Mouse (Mus musculus): Measurements from ENCODE around the gene Slc16a2.

Gene Slc16a2

DNA sequence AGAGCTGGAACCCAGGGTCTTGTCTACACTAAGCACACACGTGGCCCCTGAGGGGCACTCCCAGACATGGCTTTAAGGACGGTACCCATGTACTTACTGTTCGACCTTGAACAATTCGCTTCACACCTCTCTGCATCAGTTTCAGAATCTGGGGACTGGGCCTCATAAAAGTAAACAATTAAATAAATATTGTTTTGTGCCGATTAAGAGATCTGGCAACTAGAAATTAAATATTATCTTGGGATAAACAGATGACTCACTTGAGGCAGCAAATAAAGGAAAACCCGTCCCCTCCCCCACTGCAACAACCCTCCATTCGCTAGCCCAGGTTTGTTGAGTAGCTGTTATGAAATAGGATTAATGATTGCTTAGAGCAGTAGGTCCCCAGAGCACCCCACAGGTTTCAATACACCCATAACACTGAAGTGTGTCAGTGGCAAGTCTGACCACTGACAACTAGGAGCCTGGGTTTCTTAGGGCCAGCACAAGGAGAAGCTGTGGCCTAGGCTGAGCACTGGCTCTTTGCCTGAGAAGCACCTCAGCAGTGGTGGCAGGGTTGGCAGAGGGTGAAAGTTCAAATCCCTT lies 87.7 kb downstream of the Slc16a2 start:
- no peak for DNase-seq (ENCODE audit: low read depth, low spot score)

DNA sequence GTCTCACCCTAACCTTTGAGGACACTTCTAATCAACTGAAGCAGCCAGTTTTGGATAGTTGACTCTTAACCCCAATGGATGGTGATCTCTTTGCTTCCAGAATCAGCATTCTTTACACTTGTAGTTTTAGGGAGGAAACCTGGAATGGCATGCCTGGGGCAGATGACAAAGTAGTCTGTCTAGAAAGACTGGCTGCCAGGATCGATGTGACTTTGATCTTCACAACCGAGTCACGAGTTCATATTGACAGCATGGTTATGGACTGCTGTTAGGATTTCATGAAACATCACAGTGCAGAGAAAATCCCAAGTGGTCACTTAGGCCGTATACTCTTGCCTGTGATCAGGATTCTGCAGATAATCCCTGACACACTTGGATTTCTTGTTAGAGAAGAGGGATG lies 88.7 kb downstream of the Slc16a2 start:
- no peak for DNase-seq (ENCODE audit: low read depth, low spot score)

DNA sequence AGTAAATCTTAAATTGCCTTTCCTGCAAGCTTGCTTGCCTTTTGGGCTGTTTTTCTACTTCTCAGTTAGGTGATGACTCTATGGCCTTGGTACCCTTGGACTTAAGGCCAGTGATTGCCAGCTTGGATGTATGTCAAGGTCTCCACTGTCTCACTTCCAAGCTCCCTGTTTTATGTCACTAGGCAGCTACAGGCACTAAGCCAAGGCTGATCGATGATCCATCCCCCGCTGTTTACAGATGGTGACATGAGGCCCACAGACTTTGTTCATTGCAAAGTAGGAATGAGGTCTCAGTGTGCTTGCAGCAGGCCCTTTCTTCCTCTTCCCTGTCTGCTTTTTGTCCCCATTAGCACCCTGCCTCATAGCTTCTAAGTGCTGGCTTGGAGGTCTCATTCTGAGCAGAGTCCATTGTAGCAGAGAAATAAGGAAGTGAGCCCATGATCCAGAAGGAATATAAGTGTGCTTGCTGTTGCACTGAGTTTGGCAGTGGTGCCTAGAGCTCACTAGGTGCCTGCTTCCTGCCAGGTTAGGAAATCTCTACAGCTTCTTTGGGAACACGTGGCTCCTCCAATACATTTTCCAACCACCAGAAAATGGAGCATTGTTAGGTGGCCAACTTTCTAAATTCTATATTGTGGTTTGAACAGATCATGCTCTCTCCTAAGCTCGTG lies 89.6 kb downstream of the Slc16a2 start:
- no peak for DNase-seq (ENCODE audit: low read depth, low spot score)

DNA sequence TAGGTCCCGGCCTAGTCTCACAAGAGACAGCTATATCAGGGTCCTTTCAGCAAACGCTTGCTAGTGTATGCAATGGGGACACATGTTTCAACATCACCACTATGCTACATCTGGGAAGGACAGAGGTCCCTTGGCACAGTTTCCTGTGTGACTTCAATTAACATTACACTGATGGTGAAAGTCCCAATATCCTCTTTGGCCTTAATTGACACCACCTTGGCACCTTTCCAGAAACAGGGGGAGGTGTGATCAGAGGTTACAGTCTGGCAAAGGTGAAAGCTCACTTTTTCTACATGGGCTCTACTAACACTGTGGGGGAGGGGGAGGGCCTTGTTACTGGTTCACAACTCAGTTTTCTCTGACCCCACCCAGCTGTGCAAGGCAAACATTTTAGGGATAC lies 99.3 kb downstream of the Slc16a2 start:
- DNase-seq (ENCODE audit: low read depth, low spot score), result no peak

DNA sequence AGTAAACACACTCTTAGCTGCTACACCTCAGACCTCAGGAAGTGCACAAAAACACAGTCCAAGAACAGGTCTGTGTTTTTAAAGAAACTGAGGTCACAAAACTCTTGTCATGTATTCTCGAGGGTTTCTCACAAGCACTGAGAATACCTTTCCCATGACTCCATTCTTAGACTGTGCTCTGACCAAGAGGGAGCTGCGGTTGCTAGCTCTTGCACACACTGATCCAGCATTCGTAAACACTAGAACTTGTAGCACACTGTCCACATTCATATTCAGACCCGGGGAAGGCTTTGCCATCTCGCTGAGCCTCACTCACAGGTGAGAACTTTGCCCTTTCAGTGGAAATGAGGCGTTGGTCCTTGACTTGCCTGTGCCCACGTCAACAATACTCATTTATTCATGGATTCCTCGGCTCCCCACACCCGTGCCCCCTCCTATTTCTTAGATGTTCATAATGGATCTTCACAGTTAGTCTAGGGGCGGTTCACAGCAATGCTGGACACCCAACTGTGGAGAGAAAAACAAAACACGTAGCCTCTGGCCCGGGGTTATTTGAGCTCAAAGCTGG lies 102.1 kb downstream of the Slc16a2 start:
- DNase-seq (ENCODE audit: low read depth, low spot score), result no peak

DNA sequence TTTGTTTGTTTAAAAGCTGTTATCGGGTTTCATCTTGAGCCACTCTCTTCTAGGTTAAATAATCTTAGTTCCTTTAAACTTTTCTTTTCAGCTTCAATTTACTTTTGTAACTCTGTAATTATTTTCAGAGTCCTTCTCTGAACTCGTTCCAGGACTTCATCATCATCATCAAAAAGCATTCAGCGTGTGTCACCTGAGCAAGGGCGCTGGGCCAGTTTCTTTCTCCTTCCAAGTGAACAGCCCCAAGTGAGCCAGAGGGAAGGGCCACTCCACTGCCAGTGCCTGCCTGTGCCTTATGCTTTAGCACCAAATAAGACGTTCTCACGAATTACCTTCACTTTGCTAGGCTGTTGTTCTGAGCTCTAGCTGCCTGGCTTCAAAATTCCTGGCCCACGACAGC lies 108.9 kb downstream of the Slc16a2 start:
- DNase-seq (ENCODE audit: low read depth, low spot score), result no peak

DNA sequence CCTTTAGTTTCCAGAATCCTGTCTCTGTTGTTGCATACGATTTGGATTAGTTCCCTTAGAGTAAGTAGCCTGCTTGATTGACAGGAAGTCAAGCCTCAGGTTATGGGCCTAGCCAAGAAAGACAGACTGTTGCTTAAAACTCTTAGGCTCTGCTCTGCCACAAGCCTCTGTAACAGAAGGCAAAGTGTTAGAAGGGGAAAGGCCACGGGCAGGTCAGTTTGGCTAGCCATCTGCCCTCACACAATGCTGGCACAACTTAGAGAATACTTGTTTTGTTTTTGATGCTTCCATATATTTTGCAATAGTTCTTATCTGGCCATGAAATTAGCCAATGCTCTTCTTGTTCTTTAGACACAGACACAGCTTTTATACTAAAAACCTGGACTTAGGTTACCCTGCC lies 112.1 kb downstream of the Slc16a2 start:
- no peak for DNase-seq (ENCODE audit: low read depth, low spot score)

DNA sequence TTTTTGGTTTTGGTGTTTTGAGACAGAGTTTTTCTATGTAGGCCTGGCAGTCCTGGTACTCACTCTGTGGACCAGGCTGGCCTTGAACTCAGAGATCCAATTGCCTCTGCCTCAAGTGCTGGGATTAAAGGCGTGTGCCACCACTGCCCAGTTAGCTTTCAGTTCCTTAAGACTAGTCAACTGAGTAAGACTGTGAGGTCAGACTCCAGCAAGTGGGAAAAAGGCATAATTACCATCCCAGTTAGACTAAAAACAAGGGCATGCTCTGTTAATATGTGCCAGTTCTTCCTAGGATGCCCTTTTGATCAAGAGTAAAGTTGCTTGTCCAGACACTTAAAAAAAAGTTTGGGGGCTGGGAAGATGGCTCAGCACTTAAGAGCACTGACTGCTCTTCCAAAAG lies 113.2 kb downstream of the Slc16a2 start:
- no peak for DNase-seq (ENCODE audit: low read depth, low spot score)

DNA sequence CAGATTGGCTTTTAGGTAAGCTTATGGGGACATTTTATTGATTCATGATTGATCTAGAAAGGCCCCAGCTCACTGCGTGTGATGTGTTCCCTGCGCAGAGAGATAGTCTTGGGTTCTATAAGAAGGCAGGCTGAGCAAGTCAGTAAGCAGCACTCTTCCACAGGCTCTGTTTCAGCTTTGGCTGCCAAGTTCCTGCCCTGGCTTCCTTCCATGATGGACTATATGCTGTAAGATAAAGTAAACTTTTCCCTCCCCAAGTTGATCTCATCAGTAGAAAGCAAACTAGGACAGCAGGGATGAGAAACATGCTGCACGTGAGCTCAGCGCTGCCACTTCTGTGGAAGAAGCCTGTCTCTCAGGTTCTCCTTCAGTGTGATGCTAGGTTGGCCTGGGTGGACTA lies 117.2 kb downstream of the Slc16a2 start:
- DNase-seq (ENCODE audit: low read depth, low spot score), result no peak

DNA sequence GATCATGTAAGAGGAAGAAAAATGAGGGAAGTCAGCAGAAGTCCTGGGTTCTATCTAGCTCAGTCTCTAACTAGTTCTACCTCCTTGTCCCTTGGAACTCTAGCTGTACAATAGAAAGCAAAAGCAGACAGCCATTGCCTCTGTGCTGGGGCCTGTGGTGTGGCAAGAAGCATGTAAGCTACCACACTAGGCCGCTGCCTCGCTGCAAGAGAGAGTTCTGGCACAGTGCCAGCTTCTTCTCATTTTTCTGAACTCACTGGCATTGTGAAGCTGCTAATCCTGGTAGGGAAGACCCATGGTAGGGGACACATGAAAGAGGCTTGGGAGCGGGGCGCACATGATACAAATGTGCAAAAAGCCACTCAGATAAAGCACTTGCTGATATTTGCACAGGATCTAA lies 117.8 kb downstream of the Slc16a2 start:
- no peak for DNase-seq (ENCODE audit: low read depth, low spot score)

DNA sequence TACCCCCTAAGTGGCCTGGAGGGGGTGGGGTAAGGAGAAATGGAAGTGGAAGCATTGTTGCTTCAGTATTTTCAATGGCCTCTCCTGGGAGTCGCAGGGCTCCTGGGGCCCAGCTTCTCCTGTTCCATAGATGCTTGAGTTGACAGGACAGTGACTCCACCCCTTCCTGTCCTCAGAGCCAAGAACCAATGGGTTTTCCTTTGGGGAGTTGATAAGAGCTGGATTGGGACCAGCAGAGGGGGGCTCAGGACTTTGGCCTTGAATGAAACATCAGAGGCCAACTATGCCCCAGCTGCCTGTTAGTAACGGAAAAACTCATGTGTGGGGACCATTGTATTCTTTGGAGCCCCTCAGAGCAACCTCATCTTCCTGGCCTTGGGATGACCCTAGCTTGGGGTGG lies 124.0 kb downstream of the Slc16a2 start:
- no peak for DNase-seq (ENCODE audit: low read depth, low spot score)

DNA sequence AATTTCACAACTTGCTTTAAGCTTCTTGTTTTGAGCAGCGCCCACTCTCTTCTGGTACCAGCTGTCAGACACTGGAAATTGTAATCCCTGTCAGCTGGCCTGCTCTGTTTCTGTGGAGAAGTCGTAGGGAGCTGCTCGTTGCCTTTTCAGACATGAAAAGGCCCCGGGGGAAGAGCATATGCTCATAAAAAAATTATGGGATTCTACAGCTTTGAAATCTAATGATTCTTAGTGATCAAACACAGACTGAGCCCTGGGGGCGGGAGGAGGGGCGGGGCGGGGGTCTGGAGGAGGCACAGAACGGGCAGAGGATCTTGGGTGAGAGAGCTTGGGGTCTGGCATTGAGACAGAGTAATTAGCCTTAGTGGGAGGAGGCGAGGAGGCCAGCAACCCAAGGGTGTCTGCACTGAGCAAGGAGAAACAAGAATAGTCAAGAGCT lies 125.7 kb downstream of the Slc16a2 start:
- DNase-seq (ENCODE audit: low read depth, low spot score), result no peak

DNA sequence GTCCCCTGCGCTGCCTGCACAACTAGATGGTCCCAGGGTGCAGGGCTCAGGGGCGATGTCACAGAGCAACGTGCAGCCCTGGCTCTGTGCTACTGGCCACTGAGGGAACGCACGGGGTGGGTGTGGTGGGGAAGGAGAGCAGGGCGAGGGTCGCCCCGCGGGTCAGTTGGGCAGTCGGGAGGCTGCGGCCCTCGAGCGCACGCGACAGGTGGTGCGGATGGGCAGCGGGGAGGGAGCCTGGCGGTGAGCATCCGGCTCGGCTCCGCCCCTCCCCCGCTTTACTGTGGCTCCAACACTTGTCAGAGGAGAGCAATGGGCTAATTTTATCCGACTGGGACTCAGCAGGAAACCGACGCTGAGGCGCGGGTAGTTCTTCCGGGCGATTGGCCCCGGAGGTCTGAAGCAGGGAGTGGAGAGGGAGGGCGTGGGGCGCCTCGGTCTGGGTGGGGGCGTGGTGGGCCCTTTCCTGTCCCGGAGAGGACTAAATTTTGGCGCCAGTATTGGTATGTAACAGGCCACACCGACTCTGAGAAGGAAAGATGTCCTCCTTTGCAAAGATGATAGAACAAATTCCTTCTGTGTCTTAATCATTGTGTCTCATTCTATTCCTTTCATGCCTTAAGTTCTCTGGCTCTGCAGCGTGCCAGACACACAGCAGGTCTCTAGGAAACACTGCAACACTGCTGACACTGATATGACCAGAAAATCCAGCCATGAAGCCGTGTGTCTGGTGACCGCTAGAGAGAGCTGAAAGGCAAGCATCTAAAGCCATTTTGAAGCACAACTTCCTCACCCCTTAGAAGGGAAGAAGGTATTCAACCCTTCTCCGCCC lies 126.4 kb downstream of the Slc16a2 start:
- DNase-seq (ENCODE audit: low read depth, low spot score), result peak; percentile 46

DNA sequence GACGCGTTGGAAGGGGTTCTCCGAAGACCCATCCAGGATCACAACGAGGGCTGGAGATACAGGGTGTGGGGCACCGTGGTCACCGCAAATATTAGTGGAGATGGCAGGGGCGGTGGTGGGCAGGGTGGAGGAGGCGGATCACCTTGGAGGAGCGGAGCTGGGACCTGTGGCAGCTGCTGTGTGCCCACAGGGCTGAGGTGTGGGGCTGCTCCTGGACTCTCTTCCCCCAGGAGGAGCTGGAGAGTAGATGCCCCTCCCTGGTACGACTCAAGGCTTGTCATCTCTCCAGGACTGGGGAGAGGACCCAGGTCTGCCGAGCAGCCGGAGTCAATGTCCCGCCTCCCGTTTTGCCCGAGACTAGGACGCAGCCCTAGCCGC lies 127.0 kb downstream of the Slc16a2 start:
- DNase-seq (ENCODE audit: low read depth, low spot score), result no peak

DNA sequence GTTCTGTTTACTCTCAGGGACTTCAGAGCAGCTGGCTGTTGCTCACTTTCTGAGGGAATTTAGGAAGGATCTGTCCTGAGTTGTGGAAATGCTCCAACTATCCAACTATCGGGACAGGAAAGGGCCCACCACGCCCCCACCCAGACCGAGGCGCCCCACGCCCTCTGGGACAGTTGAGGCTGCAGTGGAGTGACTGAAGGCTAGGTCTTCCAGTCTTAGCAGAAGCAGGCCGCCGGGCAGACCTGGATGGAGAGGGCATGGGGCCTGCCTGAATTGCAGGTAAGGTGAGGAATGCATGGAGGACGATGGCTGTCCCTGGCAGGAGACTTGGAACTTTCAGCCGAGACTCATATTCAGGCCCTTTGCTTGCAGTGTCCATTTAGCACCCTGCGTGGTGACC lies 127.4 kb downstream of the Slc16a2 start:
- DNase-seq (ENCODE audit: low read depth, low spot score), result no peak

DNA sequence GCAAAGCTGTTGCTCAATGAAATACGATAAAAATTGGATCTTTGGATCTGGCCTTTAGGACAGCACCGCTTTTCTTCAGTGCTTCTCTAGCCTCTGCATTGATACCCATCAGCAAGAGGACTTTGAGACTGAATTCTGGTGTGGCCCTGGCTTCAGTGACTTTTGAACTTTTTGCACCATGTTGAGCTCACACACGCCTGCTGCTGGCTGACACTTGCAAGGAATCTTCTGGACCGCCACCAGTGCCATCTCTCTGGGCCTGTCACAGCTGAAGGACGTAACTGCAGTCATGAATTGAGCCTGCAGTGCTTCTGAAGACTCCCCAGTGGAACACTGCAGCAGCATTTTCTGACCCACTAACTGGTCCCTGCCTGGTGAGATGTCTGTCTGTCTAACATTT lies 128.9 kb downstream of the Slc16a2 start:
- no peak for DNase-seq (ENCODE audit: low read depth, low spot score)

DNA sequence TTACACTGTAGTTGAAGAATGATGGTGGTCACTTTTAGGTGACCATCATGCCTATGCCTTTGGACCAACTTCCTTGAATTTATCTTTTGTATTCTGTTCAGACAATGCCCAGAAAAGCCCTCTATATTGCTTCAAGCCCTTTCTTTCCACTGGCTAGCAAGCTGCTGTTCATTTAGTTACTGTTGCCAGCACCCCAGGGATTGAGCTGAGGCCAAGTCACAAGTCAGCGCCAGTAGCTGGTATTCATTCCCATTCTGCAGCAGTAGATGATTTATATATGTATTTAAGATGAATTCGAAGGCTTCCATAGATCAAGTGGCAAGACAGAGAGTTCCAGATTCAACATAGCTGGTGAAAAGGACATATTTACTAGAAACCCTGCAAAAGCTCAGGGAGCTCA lies 133.2 kb downstream of the Slc16a2 start:
- no peak for DNase-seq (ENCODE audit: low read depth, low spot score)

DNA sequence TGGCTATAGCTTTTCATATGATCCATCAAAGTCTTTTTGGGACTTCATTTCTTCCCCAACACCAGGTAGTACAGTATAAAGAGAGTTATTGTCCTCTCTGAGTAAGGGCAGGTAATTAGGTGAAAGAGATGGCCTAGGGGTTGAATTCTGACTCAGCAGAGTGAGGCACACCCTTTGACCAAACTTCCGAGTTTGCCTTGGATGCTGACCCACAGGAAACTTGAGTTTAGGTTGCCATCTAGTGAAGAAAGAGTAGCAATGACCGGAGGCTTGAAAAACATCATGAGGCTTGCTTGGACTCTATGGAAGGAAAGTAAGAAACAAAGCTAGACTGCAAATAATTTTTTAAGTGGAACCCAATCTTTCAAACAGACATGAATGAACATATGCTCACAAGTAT lies 147.1 kb downstream of the Slc16a2 start:
- no peak for DNase-seq (ENCODE audit: low read depth, low spot score)

DNA sequence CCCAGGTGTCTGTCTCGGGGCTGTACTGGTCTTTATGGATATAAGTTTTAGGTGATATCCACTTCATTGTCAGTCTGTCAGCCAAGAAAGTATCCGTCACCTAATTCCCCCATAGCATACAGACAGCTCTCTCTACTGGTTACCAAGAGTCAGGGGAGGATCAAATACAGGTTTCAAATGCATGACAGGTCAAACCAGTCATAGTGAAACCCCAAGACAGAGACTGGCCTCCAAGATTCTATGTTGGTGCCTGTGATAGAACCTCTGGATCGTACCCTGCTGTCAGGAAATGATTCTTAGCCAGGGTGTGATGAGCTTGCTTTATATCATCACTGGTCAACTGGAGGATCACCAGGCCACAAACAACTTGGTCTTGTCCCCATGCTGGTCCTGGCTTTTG lies 148.0 kb downstream of the Slc16a2 start:
- DNase-seq (ENCODE audit: low read depth, low spot score), result no peak

DNA sequence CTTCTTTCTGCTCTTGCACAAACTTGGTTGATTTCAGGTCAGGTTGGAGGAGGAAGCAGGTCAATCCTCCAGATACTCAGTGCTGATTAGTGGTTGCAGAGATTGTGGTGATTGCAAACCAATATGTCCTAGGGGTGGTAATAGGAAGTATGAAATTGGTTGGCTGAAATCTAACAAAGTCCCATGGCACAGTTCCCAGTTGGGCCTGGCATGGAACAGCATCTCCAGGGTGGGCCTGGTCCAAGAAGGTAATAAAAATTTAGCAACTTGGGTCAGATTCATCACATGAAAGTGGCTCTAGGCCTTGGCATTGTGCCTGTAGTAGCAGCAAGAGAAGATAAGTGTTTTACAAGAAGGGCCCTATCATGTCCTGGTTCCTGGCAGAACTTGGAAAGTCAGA lies 151.5 kb downstream of the Slc16a2 start:
- no peak for DNase-seq (ENCODE audit: low read depth, low spot score)

DNA sequence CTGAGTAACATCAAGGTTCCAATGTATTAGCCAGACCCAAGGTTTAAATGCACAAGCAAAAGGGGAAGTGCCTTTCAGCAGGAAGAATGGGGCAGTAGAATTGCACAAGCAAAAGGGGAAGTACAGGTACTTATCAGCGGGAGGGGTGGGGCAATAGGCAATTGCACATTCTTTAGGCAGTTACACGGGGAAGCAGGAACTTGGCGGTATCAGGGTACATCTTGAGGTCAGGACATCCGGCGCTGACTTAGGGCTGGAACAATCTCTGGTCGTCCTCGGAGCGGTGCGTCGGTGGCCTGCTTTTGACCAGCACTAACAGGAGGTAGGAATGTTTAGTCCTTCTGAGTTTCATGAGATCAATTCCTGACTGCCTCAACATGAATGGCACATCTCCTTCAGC lies 157.3 kb downstream of the Slc16a2 start:
- peak; percentile 3 for DNase-seq (ENCODE audit: low read depth, low spot score)

DNA sequence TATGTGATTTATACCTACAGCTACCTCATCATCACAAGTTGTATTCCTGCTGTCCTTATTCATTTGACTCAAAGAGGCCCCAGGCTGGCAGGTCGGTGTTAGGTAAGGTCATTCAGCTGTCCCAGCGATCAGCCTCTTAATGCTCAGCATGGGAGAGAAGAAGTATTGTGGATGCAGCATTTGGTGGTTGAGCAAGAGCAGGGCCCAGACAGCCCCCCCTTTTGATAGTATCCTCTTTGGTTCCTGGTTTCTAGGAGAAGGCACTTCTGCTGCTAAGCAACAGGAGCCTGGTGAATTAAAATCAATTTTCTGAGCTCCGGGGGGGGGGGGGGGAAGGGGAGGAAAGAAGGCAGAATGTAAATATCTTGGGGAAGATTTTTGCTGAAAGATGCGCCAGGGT lies 162.8 kb downstream of the Slc16a2 start:
- no peak for DNase-seq (ENCODE audit: low read depth, low spot score)

DNA sequence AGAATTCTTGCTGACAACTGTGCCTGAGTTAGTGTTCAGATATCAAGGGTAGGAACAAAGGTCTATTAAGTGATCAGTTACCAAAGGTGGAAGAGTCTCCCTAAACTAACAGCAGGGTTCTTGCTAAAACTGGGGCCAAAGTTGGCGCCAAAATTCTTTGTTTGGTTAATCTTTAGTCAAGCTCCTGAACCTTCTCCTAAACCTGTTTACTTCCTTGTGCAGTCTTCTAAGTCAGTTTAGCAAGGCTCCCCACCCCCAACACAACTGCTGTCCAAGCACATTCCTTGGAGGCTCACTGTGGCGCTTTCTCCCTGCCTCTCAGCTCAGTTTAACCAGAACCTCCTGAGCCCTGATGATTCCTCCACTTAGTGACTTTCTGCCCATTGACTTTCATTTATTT lies 168.8 kb downstream of the Slc16a2 start:
- DNase-seq (ENCODE audit: low read depth, low spot score), result no peak
